Mouse (Mus musculus): ENCODE results near the gene Kpna4.
A peak's percentile ranks its signal among the peaks of the same experiment; 100 is the strongest.

- TF ChIP-seq CTCF (conservative IDR thresholded peaks at IDR 0.05; ENCODE audit: low read length) = peak; percentile 43
- no peak for TF ChIP-seq NANOG (IDR thresholded peaks at IDR 0.05; ENCODE audit: borderline replicate concordance, low read length)
These were observed 106.6 kb downstream of the Kpna4 start for GRCm38 (mm10) chr3:69020285-69020684.

All from E14TG2a.4 (cell line).